Mouse (Mus musculus) activated CD4-positive, CD25-positive, alpha-beta regulatory T cell (primary cell): ENCODE measurements around the gene Acp1. TPM values are rescaled to one million over a fixed set of nuclear protein-coding genes. Genes with fewer than 3 reads are reported as not detected.

Experiments
- polyA plus RNA-seq, 2 experiments: library from polyadenylated mRNA; unstranded; fragments of 100-300 nt; shearing (Covaris generic); gene quantifications; one replicate each; pipeline ENCODE4 v1.2.1; 2017

Gene Acp1
- 10 to 100 TPM; 57.2 to 58.2 TPM for polyA plus RNA-seq

DNA sequence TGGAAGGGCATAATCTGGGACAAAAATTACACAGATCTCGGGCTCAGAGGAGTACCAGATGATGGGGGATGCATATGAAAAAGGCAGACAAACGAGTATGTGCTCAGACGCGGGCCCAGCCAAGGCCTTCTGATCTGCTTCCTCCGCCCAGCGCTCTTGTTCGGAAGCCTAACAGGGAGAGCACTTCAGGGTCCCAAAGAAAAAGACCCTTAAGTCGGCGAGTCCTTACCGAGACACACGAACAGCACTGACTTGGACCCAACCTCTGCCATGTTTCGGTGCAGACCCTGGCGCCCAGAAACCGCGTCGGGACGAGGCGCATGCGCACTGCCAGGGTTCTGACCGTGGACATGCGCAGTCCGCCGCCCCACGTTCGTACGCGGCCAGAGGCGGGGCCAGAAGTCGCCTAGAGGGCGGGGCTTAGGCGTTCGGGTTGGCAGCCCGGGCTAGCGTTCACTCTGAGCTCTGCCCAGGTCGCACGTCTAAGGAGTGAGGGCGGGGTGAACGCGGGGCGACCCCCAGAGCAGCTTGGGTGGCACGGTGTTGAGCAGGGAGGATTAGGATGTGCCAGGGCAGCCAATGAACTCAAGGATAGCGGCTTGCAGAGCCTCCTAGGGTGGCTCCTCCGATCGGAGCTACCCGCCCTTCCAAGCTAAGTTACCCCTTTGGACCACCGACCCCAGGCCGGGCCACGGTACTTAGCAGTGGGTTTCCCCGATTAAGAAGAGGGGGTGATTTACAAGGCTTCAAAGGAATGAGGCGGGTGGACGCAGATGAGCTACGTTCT lies at the start of gene Acp1, which contains the start of gene Sh3yl1:
TSS of gene Acp1 (minus strand) at position 329 of the 787 bp plus-strand sequence.
TSS of gene Sh3yl1 (plus strand) at position 408 of the 787 bp plus-strand sequence.

GRCm38 (mm10) chr12:30883986-30884621 lies 27.3 kb downstream of the Acp1 start, which contains the start of gene Alkal2:
Gene Alkal2, plus strand, starts transcription at chr12:30884322.

Other genes with a start within 250 kb of the Acp1 start
- gene Alkal2, start 27.3 kb downstream of the Acp1 start, polyA plus RNA-seq: under 1 TPM in 1 of 2 experiments, not detected in 1; 0.41 TPM
- gene Sh3yl1, start 79 bp upstream of the Acp1 start, polyA plus RNA-seq: 1 to 10 TPM; 1.1 TPM
- gene Fam110c, start 162.3 kb upstream of the Acp1 start, polyA plus RNA-seq: under 1 TPM; 0.05 to 0.38 TPM